Comparison of ENCODE assay signal across 16 mouse cellular contexts in the genomic region with DNA sequence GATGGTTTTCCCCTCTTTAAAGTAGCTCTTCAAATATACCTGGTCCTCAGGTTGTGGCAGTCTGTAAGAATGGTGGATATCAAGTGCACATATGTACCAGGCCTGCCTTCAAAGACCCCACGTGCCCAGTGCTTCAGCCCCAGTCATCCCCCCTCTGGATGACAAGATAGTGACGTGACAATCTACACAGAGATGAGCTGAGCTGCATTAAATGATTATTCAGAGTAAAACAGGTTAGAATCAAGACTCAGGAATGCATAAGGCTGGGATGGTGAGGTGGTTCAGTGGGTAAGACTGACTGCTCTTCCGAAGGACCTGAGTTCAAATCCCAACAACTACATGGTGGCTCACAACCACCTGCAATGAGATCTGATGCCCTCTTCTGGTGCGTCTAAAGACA. TPM values are rescaled to one million over a fixed set of nuclear protein-coding genes. Genes with fewer than 3 reads are reported as not detected.
"Had no signal": no experiment of that assay in that cellular context is flagged by ENCODE, and none has a peak within 500 bp of the region (broad histone marks: within the 10 kb centered on the region; RNA-seq: fewer than 3 reads in every experiment).

No protein-coding gene starts in this region.

- H3K4me2 ChIP-seq: limb, embryonic 15.5 days; liver, embryonic 12.5 days; neural tube, embryonic 12.5 days had no signal

- DNase-seq: kidney, adult 18-20 months; kidney, postnatal 10 days; kidney, postnatal 4 days; lung, postnatal 36 days; midbrain, embryonic 14.5 days; retina, postnatal 1 day; right cerebral cortex, postnatal 4 days; spleen, adult 18-20 months; thymus, adult 18-20 months; thymus, postnatal 14 days had no signal

- ATAC-seq: liver, embryonic 12.5 days had no signal

- H3K27ac ChIP-seq: left cerebral cortex, adult 2 months; limb, embryonic 15.5 days; liver, embryonic 12.5 days; neural tube, embryonic 12.5 days had no signal

- H3K9me3 ChIP-seq: limb, embryonic 15.5 days; liver, embryonic 12.5 days; neural tube, embryonic 12.5 days had no signal

- H3K4me1 ChIP-seq: liver, embryonic 12.5 days; neural tube, embryonic 12.5 days had no signal

- H3K9ac ChIP-seq: limb, embryonic 15.5 days; liver, embryonic 12.5 days; neural tube, embryonic 12.5 days had no signal

- H3K4me3 ChIP-seq: left cerebral cortex, adult 2 months; limb, embryonic 15.5 days; liver, embryonic 12.5 days; neural tube, embryonic 12.5 days had no signal

RNA-seq across cellular contexts. Expression of a gene that starts 6.6 kb away (rescaled TPM):
- total RNA-seq: monocyte, adult 5-6 weeks; neutrophil, adult 5-6 weeks had no signal
